Mouse (Mus musculus): ENCODE data around the gene Crcp. TPM values are rescaled to one million over a fixed set of nuclear protein-coding genes. Genes with fewer than 3 reads are reported as not detected.
A peak's percentile ranks its signal among the peaks of the same experiment; 100 is the strongest.
"Not testable (repeated sequence)": the region's sequence is repeated elsewhere in the genome, so short reads cannot be mapped to it uniquely, and the experiment has no call there.

The Crcp gene
- polyA plus RNA-seq, 1 experiment from 2014 or later, result 30.8 TPM

GRCm38 (mm10) chr5:130031410-130032390 is 2.6 kb downstream of the Crcp start:
- DNase-seq (ENCODE audit: low spot score) (no peak), ATAC-seq (replicated peaks; ENCODE audit: low FRiP score) (no peak)
- Histone ChIP-seq H3K9ac (ENCODE audit: low read depth, low read length) (no peak overlapping the region), H3K36me3 (ENCODE audit: control insufficient read depth, insufficient read depth, low read length) (peaks cover 5% of the 10 kb centered on the region; the same call in 1 of the 2 replicates), H3K9me3 (ENCODE audit: control insufficient read depth, low read length) (no peaks in the 10 kb centered on the region), H3K27ac (ENCODE audit: low read depth, low read length) (no peak overlapping the region), H3K4me3 (ENCODE audit: low read depth, low read length) (no peak overlapping the region), H3K27me3 (replicated peaks; ENCODE audit: control insufficient read depth, insufficient read depth, low read length) (no peaks in the 10 kb centered on the region), H3K4me1 (replicated peaks; ENCODE audit: control insufficient read depth, insufficient read depth, low read length) (peaks cover 16% of the 10 kb centered on the region), H3K4me2 (no peak overlapping the region)
- WGBS, result 90% methylated on average over 19 of the region's 19 CpGs

- WGBS, result 60% methylated on average over 2 of the region's 2 CpGs
- H3K9ac ChIP-seq (ENCODE audit: low read depth, low read length), result no peak overlapping the region
- H3K27ac ChIP-seq (ENCODE audit: low read depth, low read length), result no peak overlapping the region
- no peak overlapping the region for H3K4me2 ChIP-seq
- DNase-seq (ENCODE audit: low spot score) (no peak), ATAC-seq (replicated peaks; ENCODE audit: low FRiP score) (peak; percentile 32; the same call in 1 of the 2 replicates)
- H3K27me3 ChIP-seq (replicated peaks; ENCODE audit: control insufficient read depth, insufficient read depth, low read length), result no peaks in the 10 kb centered on the region
- no peak overlapping the region for H3K4me3 ChIP-seq (ENCODE audit: low read depth, low read length)
- H3K4me1 ChIP-seq (replicated peaks; ENCODE audit: control insufficient read depth, insufficient read depth, low read length), result peaks cover 16% of the 10 kb centered on the region
- peaks cover 13% of the 10 kb centered on the region; the same call in 1 of the 2 replicates for H3K36me3 ChIP-seq (ENCODE audit: control insufficient read depth, insufficient read depth, low read length)
- no peaks in the 10 kb centered on the region for H3K9me3 ChIP-seq (ENCODE audit: control insufficient read depth, low read length)
These were observed 4.8 kb downstream of the Crcp start for GRCm38 (mm10) chr5:130033869-130034268.

- not testable (repeated sequence) for ATAC-seq (replicated peaks; ENCODE audit: low FRiP score); H3K27me3 ChIP-seq (replicated peaks; ENCODE audit: control insufficient read depth, insufficient read depth, low read length); H3K9ac ChIP-seq (ENCODE audit: low read depth, low read length); H3K4me3 ChIP-seq (ENCODE audit: low read depth, low read length); DNase-seq (ENCODE audit: low spot score); H3K4me2 ChIP-seq; H3K27ac ChIP-seq (ENCODE audit: low read depth, low read length); H3K9me3 ChIP-seq (ENCODE audit: control insufficient read depth, low read length)
- Histone ChIP-seq H3K36me3 (ENCODE audit: control insufficient read depth, insufficient read depth, low read length) (peaks cover 25% of the 10 kb centered on the region; the same call in 1 of the 2 replicates), H3K4me1 (replicated peaks; ENCODE audit: control insufficient read depth, insufficient read depth, low read length) (peaks cover 13% of the 10 kb centered on the region)
- WGBS, result 49% methylated on average over 2 of the region's 2 CpGs
These were observed 7.2 kb downstream of the Crcp start for GRCm38 (mm10) chr5:130036300-130036699.

DNA sequence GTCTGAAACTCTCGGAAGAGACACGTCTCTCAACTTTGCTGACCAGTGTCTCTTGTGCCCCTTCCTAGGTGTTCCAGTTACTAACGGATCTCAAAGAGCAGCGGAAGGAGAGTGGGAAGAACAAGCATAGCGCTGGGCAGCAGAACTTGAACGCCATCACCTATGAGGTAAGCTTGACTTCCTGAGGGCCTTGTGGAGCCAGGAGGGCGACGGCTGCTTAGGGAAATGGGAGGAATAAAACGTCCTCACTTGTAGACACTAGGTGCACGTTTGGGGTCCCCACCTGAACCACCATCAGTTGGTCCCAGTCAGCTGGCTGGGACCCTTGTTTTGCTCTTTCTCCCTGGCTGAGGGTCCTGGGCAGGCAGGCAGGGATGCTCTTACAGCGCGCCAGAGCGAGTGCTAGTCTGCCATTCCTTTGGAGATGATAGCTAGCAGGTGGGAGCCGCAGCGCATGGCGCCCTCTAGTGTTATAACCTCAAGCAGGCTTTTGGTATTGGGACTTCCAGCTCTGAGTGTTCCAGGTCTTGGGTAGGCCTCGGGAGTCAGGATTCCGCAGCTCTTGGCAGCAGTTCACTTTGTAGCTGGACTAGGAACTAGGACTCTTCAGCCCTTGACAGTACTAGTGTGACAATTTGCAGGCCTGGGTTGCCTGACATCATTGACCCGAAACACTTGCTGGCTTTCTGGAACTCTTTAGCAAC is 8.8 kb downstream of the Crcp start:
- Histone ChIP-seq H3K27me3 (replicated peaks; ENCODE audit: control insufficient read depth, insufficient read depth, low read length) (no peaks in the 10 kb centered on the region), H3K4me3 (ENCODE audit: low read depth, low read length) (no peak overlapping the region), H3K4me1 (replicated peaks; ENCODE audit: control insufficient read depth, insufficient read depth, low read length) (peaks cover 9% of the 10 kb centered on the region), H3K9me3 (ENCODE audit: control insufficient read depth, low read length) (no peaks in the 10 kb centered on the region), H3K9ac (ENCODE audit: low read depth, low read length) (no peak overlapping the region), H3K36me3 (ENCODE audit: control insufficient read depth, insufficient read depth, low read length) (peaks cover 32% of the 10 kb centered on the region), H3K4me2 (no peak overlapping the region), H3K27ac (ENCODE audit: low read depth, low read length) (no peak overlapping the region)
- 0 out of 2 replicates have a peak, but pooled peaks have one; percentile 30 for ATAC-seq (replicated peaks; ENCODE audit: low FRiP score)
- DNase-seq (ENCODE audit: low spot score), result peak; percentile 61
- WGBS, result 71% methylated on average over 19 of the region's 19 CpGs

- no peak overlapping the region for H3K27ac ChIP-seq (ENCODE audit: low read depth, low read length)
- H3K4me2 ChIP-seq, result no peak overlapping the region
- 92% methylated on average over 4 of the region's 4 CpGs for WGBS
- H3K4me3 ChIP-seq (ENCODE audit: low read depth, low read length), result no peak overlapping the region
- no peak overlapping the region for H3K9ac ChIP-seq (ENCODE audit: low read depth, low read length)
- DNase-seq (ENCODE audit: low spot score) (no peak), ATAC-seq (replicated peaks; ENCODE audit: low FRiP score) (no peak)
- H3K36me3 ChIP-seq (ENCODE audit: control insufficient read depth, insufficient read depth, low read length), result peaks cover 32% of the 10 kb centered on the region
- H3K9me3 ChIP-seq (ENCODE audit: control insufficient read depth, low read length), result no peaks in the 10 kb centered on the region
- no peaks in the 10 kb centered on the region for H3K27me3 ChIP-seq (replicated peaks; ENCODE audit: control insufficient read depth, insufficient read depth, low read length)
- H3K4me1 ChIP-seq (replicated peaks; ENCODE audit: control insufficient read depth, insufficient read depth, low read length), result 0 out of 2 replicates have a peak, but pooled peaks cover 3% of the 10 kb centered on the region
These were observed 11.7 kb downstream of the Crcp start for GRCm38 (mm10) chr5:130040797-130041196.

DNA sequence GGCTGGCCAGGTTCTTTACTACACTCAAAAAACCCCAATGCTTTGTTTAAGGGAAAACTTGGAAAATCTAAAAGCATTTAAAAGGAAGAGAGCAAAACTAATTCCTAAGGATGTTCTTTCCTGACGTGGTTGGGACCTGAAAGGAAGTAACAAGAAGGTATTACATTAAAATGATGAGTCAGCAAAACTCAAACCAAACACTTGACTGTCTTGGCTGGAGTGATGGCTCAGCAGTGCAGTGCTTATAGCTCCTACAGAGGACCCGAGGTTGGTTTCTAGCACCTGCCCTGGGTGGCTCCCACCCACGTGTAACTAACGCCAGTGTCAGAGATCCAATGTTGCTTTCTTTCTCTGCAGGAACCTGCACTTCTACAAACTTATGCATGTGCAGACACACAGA is 12.2 kb downstream of the Crcp start:
- Histone ChIP-seq H3K9me3 (ENCODE audit: control insufficient read depth, low read length) (no peaks in the 10 kb centered on the region), H3K4me2 (no peak overlapping the region), H3K27me3 (replicated peaks; ENCODE audit: control insufficient read depth, insufficient read depth, low read length) (no peaks in the 10 kb centered on the region), H3K36me3 (ENCODE audit: control insufficient read depth, insufficient read depth, low read length) (peaks cover 32% of the 10 kb centered on the region), H3K27ac (ENCODE audit: low read depth, low read length) (no peak overlapping the region), H3K4me3 (ENCODE audit: low read depth, low read length) (no peak overlapping the region), H3K4me1 (replicated peaks; ENCODE audit: control insufficient read depth, insufficient read depth, low read length) (0 out of 2 replicates have a peak, but pooled peaks cover 3% of the 10 kb centered on the region), H3K9ac (ENCODE audit: low read depth, low read length) (no peak overlapping the region)
- WGBS, result 78% methylated on average over 4 of the region's 4 CpGs
- DNase-seq (ENCODE audit: low spot score) (no peak), ATAC-seq (replicated peaks; ENCODE audit: low FRiP score) (no peak)

GRCm38 (mm10) chr5:130043741-130044140 is 14.7 kb downstream of the Crcp start:
- ATAC-seq (replicated peaks; ENCODE audit: low FRiP score), result no peak
- Histone ChIP-seq H3K27me3 (replicated peaks; ENCODE audit: control insufficient read depth, insufficient read depth, low read length) (no peaks in the 10 kb centered on the region), H3K4me3 (ENCODE audit: low read depth, low read length) (no peak overlapping the region), H3K36me3 (ENCODE audit: control insufficient read depth, insufficient read depth, low read length) (peaks cover 41% of the 10 kb centered on the region), H3K4me1 (replicated peaks; ENCODE audit: control insufficient read depth, insufficient read depth, low read length) (0 out of 2 replicates have a peak, but pooled peaks cover 3% of the 10 kb centered on the region), H3K4me2 (no peak overlapping the region), H3K27ac (ENCODE audit: low read depth, low read length) (no peak overlapping the region), H3K9ac (ENCODE audit: low read depth, low read length) (no peak overlapping the region), H3K9me3 (ENCODE audit: control insufficient read depth, low read length) (no peaks in the 10 kb centered on the region)
- no peak for DNase-seq (ENCODE audit: low spot score)
- WGBS, result 79% methylated on average over 3 of the region's 3 CpGs

DNA sequence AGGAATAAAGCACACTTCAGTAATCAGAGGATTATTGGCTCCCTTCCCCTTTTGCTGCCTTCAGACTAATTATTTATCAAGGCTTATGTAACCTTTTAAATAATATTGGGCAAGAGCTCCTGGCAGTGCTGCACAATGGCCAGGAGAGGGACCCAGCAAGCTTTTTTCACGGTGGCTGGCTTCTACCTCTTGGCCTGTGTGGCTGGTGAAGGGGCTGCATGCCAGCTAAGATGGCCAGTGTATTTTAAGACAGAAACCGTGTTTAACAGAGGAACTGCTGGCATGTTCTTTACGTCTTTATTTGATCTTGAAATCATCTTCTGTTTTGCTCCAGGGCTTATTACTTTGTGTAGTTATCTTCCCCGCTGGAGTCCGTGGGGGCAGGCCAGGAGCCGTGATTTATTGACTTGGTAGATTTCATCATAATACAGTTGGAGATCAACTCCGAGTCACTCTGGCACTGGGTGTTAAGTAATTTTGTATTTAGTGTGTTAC is 15.2 kb downstream of the Crcp start:
- 77% methylated on average over 7 of the region's 7 CpGs for WGBS
- ATAC-seq (replicated peaks; ENCODE audit: low FRiP score) (no peak; the same call in 1 of the 2 replicates), DNase-seq (ENCODE audit: low spot score) (no peak)
- no peak overlapping the region for H3K4me3 ChIP-seq (ENCODE audit: low read depth, low read length)
- no peak overlapping the region for H3K4me2 ChIP-seq
- no peak overlapping the region for H3K9ac ChIP-seq (ENCODE audit: low read depth, low read length)
- 0 out of 2 replicates have a peak, but pooled peaks cover 3% of the 10 kb centered on the region for H3K4me1 ChIP-seq (replicated peaks; ENCODE audit: control insufficient read depth, insufficient read depth, low read length)
- H3K27ac ChIP-seq (ENCODE audit: low read depth, low read length), result no peak overlapping the region
- H3K9me3 ChIP-seq (ENCODE audit: control insufficient read depth, low read length), result no peaks in the 10 kb centered on the region
- H3K27me3 ChIP-seq (replicated peaks; ENCODE audit: control insufficient read depth, insufficient read depth, low read length), result no peaks in the 10 kb centered on the region
- H3K36me3 ChIP-seq (ENCODE audit: control insufficient read depth, insufficient read depth, low read length), result peaks cover 41% of the 10 kb centered on the region

Measured in liver, embryonic 11.5 days (tissue).